Mouse (Mus musculus) hindbrain, embryonic 10.5 days (tissue): Measurements from ENCODE around the gene Unc5a. TPM values are rescaled to one million over a fixed set of nuclear protein-coding genes. Genes with fewer than 3 reads are reported as not detected.

Experiments
- DNase-seq: peaks from one replicate; pipeline ENCODE4 v3.0.0-alpha.2; 2017; ENCODE audit warnings: low spot score
- H3K27ac ChIP-seq: fragments of 300-500 bp; sonication (generic); 2 replicates; pipeline ENCODE4 v1.5.1; 2016; ENCODE audit warnings: mild to moderate bottlenecking, moderate library complexity
- H3K27me3 ChIP-seq: fragments of 300-500 bp; sonication (generic); 2 replicates; pipeline ENCODE4 v1.6.1; 2016; ENCODE audit warnings: mild to moderate bottlenecking; ENCODE audit not compliant: poor library complexity, insufficient read depth, severe bottlenecking
- H3K36me3 ChIP-seq: fragments of 300-500 bp; sonication (generic); 2 replicates; pipeline ENCODE4 v1.6.1; 2016; ENCODE audit warnings: mild to moderate bottlenecking, moderate library complexity
- H3K4me1 ChIP-seq: fragments of 300-500 bp; sonication (generic); replicated peaks from 2 replicates; pipeline ENCODE4 v1.6.1; 2016; ENCODE audit warnings: mild to moderate bottlenecking
- H3K4me3 ChIP-seq: fragments of 300-500 bp; sonication (generic); 2 replicates; pipeline ENCODE4 v1.5.1; 2016; ENCODE audit warnings: mild to moderate bottlenecking, moderate library complexity
- H3K9me3 ChIP-seq: fragments of 300-500 bp; sonication (generic); 2 replicates; pipeline ENCODE4 v1.6.1; 2016; ENCODE audit warnings: mild to moderate bottlenecking, moderate library complexity
- WGBS: fragments of 180-500 bp; shearing (Covaris S2); methylation state at CpG from one replicate; pipeline ENCODE4 v1.1.7; 2016; 5-methylcytosine and 5-hydroxymethylcytosine counted together
- polyA plus RNA-seq: library from polyadenylated mRNA; unstranded; fragments of >200 nt; fragmentation: Nextera tagmentation; extraction: Ambion mirVana; gene quantifications from 2 replicates; pipeline ENCODE4 v1.2.1, GENCODE M21; 2016

The Unc5a gene
- polyA plus RNA-seq, 1 experiment from 2014 or later: 4.4 TPM

GRCm38 (mm10) chr13:55013702-55014344 is 64.6 kb downstream of the Unc5a start:
- peaks cover 57% of the 10 kb centered on the region for H3K4me1 ChIP-seq
- H3K4me3 ChIP-seq: no peak overlapping the region
- DNase-seq: peak; percentile 60
- H3K9me3 ChIP-seq: no peaks in the 10 kb centered on the region
- H3K27me3 ChIP-seq: peaks cover 85% of the 10 kb centered on the region
- no peak overlapping the region for H3K27ac ChIP-seq
- 11% methylated on average over 9 of the region's 9 CpGs for WGBS
- H3K36me3 ChIP-seq: no peaks in the 10 kb centered on the region

- peaks cover 84% of the 10 kb centered on the region for H3K27me3 ChIP-seq
- no peaks in the 10 kb centered on the region for H3K9me3 ChIP-seq
- no peak for DNase-seq
- no peak overlapping the region for H3K4me3 ChIP-seq
- H3K27ac ChIP-seq: 0 out of 2 replicates have a peak overlapping the region, but pooled peaks have one; percentile 12
- peaks cover 53% of the 10 kb centered on the region for H3K4me1 ChIP-seq
- H3K36me3 ChIP-seq: no peaks in the 10 kb centered on the region
- 44% methylated on average over 9 of the region's 9 CpGs for WGBS
Observed at GRCm38 (mm10) chr13:55014451-55014850, 65.2 kb downstream of the Unc5a start.

GRCm38 (mm10) chr13:55017154-55017897 is 68.1 kb downstream of the Unc5a start:
- H3K36me3 ChIP-seq: no peaks in the 10 kb centered on the region
- no peak overlapping the region for H3K27ac ChIP-seq
- WGBS: 88% methylated on average over 12 of the region's 12 CpGs
- no peaks in the 10 kb centered on the region for H3K9me3 ChIP-seq
- DNase-seq: no peak
- H3K4me3 ChIP-seq: no peak overlapping the region
- peaks cover 62% of the 10 kb centered on the region for H3K27me3 ChIP-seq
- peaks cover 46% of the 10 kb centered on the region for H3K4me1 ChIP-seq

DNA sequence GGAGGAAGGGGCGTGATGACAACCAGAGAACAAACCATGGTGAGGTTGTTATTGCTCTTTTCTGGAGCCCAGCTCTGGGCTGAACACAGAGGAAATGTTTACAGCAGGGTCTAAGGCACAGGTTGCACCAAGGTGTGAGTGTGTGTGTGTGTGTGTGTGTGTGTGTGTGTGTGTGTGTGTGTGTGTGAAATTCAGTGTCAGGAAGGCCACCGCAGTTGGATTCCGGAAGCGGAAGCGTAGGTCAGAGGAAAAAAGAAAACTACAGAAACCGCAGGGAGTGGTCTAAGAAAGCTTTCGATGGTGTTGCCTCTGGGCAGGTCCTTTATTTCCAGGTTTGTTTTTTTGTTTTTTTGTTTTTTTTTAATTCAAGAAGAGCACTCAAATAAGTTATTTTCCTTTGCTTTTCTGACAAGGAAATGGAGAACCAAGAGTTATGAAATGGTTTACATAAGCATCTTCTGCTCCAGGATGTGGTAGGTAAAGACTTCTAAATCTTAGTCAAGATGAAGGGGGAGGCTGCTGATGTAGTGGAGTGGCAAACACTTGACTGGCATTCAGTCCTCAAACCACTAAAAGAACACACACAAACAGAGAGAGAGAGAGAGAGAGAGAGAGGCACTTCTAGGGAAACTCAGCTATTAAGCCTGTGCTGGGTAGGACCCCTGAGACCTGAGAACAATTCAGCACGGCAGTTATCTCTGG is 68.8 kb downstream of the Unc5a start:
- Histone ChIP-seq H3K4me1 (peaks cover 45% of the 10 kb centered on the region), H3K4me3 (no peak overlapping the region), H3K36me3 (no peaks in the 10 kb centered on the region), H3K27me3 (peaks cover 54% of the 10 kb centered on the region), H3K9me3 (no peaks in the 10 kb centered on the region), H3K27ac (no peak overlapping the region)
- no peak for DNase-seq
- 81% methylated on average over 8 of the region's 8 CpGs for WGBS

DNA sequence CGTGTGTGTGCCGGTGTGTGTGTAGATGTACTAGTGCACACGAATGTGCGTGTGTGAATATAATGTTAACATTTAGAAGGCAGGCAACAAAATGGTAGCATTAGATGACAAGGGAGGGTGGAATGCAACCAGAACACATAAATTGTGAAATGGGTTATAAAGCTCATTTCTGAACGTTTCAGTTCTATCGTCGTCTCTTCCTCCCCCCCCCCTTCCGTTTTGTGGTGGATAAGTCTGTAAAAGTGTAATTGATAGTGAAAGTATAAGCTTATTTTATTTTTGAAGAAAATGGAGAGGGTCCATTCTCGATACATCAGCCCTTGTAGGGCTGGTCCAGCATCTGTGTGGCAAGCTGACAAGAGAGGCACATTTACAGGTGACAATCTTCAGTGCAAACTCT is 69.5 kb downstream of the Unc5a start:
- Histone ChIP-seq H3K27ac (no peak overlapping the region), H3K27me3 (peaks cover 49% of the 10 kb centered on the region), H3K9me3 (no peaks in the 10 kb centered on the region), H3K4me1 (peaks cover 41% of the 10 kb centered on the region), H3K36me3 (no peaks in the 10 kb centered on the region), H3K4me3 (no peak overlapping the region)
- no peak for DNase-seq
- 89% methylated on average over 9 of the region's 9 CpGs for WGBS

GRCm38 (mm10) chr13:55019181-55019580 is 70.0 kb downstream of the Unc5a start:
- WGBS: 64% methylated on average over 3 of the region's 3 CpGs
- DNase-seq: no peak
- Histone ChIP-seq H3K9me3 (no peaks in the 10 kb centered on the region), H3K27me3 (peaks cover 45% of the 10 kb centered on the region), H3K27ac (no peak overlapping the region), H3K36me3 (no peaks in the 10 kb centered on the region), H3K4me3 (no peak overlapping the region), H3K4me1 (peaks cover 37% of the 10 kb centered on the region)

DNA sequence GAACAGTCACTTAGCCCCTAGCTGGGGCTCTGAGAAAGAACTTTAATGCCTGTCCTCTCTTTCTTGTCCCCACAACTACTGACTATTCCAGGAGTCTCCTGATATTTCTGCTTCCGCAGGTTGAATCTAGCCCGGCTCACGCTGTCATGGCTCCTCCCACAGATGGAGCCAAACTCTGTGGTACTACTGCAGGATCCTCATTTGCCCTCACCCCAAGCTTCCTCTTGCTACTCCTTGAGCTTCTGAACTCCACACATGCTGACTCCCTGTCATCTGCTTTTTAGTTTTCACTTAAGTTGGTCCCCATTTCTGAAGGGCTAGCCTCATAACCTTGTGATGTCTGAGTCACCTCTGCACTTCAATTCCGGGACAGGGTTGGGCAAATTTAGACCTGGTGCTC is 70.8 kb downstream of the Unc5a start:
- Histone ChIP-seq H3K4me3 (no peak overlapping the region), H3K36me3 (no peaks in the 10 kb centered on the region), H3K27me3 (peaks cover 37% of the 10 kb centered on the region), H3K9me3 (no peaks in the 10 kb centered on the region), H3K4me1 (peaks cover 28% of the 10 kb centered on the region), H3K27ac (no peak overlapping the region)
- WGBS: 93% methylated on average over 4 of the region's 4 CpGs
- no peak for DNase-seq

DNA sequence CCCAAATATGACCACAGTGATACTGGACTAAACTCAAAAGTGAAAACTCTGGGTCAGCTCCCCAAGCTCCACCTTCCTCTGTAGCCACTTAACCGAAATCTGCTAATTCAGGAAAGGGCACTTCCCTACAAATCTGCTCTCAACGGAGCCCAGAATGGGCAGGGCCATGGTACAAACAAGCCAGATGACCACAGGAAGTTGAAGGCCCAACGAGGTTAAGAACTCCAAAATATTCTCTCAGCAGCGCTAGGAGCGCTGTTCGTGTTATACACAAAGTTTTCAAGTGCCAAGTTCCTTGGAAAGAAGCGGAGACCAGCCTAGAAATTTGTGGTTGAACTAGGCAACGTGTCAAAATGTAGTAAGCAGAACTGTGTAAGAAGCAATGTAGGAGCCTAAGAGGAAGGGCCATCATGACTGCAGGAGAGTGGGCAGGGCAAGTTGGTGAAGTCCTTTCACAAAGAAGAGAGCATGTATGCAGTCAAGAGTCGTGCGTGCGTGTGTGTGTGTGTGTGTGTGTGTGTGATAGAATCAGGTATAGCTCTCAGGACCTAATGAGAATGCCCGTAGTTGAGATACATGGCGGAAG is 72.1 kb downstream of the Unc5a start, which contains the start of gene Hk3:
Gene Hk3 (minus strand): TSS at position 192 of the 586 bp plus-strand sequence.
- Histone ChIP-seq H3K4me3 (no peak within 1 kb of the TSS), H3K36me3 (peaks cover 7% of the 10 kb centered on the region), H3K27me3 (peaks cover 24% of the 10 kb centered on the region), H3K9me3 (no peaks in the 10 kb centered on the region), H3K27ac (no peak within 1 kb of the TSS), H3K4me1 (peaks cover 22% of the 10 kb centered on the region)
- 89% methylated on average over 13 of the region's 13 CpGs for WGBS
- DNase-seq: no peak

- Histone ChIP-seq H3K27me3 (peaks cover 17% of the 10 kb centered on the region), H3K27ac (no peak overlapping the region), H3K9me3 (no peaks in the 10 kb centered on the region), H3K4me1 (peaks cover 16% of the 10 kb centered on the region), H3K36me3 (peaks cover 9% of the 10 kb centered on the region), H3K4me3 (no peak overlapping the region)
- 49% methylated on average over 4 of the region's 4 CpGs for WGBS
- no peak for DNase-seq
Observed at GRCm38 (mm10) chr13:55022256-55022655, 73.0 kb downstream of the Unc5a start.

DNA sequence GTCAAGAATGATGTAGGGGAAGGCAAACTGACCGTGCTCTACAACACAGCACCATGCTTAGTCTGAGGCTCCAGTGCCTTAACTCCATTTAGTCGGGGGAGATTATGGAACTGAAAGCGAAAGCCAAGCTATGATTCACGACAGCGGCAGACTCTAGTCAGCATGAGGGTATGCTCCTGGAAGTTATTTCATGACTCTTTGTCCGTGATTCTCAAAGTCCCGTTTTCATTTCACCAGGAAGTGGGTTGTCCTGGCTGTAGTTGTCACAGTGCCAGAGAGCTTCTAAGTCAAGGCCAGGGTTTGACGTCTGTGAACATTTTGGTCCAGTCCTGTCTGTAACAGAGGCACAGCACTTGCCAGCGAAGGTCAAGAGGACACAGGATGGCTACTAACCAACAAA is 73.5 kb downstream of the Unc5a start:
- DNase-seq: no peak
- Histone ChIP-seq H3K27ac (no peak overlapping the region), H3K36me3 (peaks cover 11% of the 10 kb centered on the region), H3K9me3 (no peaks in the 10 kb centered on the region), H3K27me3 (0 out of 2 replicates have a peak, but pooled peaks cover 14% of the 10 kb centered on the region), H3K4me1 (peaks cover 16% of the 10 kb centered on the region), H3K4me3 (no peak overlapping the region)
- whole genome bisulfite sequencing: 87% methylated on average over 9 of the region's 9 CpGs

DNA sequence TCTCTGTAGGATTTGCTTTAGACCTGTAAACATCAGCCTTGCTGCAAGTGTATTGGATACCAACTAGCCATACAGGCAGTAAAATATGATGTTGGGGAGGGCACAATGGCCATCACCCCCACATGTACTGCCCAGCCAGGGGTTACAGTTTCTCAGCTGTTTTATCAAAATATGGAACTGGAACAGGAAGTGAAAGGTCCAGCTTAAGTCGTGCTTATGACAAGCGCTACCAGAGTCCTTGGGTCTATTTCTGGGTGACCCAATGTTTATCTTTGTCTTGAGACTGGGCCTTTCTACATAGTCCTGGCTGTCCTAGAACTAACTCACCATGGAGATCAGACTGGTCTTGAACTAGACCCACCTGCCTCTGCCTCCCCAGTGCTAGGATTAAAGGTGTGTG is 75.0 kb downstream of the Unc5a start:
- Histone ChIP-seq H3K4me1 (peaks cover 16% of the 10 kb centered on the region), H3K9me3 (no peaks in the 10 kb centered on the region), H3K4me3 (no peak overlapping the region), H3K27me3 (0 out of 2 replicates have a peak, but pooled peaks cover 9% of the 10 kb centered on the region), H3K27ac (no peak overlapping the region), H3K36me3 (peaks cover 24% of the 10 kb centered on the region)
- DNase-seq: no peak
- 95% methylated on average over 2 of the region's 2 CpGs for WGBS

DNA sequence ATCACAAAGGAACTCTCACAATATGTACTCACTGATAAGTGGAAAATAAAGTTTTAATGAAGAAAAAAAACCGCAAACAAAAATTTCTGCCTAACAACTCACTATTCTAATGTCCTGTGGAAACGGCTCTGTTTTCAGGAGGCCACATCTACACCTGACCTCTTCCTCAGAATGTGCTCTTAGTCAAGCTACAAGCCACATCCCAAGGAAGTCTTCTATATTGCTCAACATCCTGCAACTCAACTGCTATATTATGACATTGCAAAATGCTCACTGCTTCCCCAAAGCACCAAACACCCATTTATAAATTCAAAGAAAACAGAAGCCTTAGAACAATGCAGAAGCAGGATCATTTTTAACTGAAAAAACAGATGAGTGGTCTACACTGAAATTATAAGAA is 90.8 kb downstream of the Unc5a start:
- Histone ChIP-seq H3K27ac (no peak overlapping the region), H3K27me3 (no peaks in the 10 kb centered on the region), H3K4me3 (no peak overlapping the region), H3K4me1 (no peaks in the 10 kb centered on the region), H3K36me3 (peaks cover 10% of the 10 kb centered on the region), H3K9me3 (no peaks in the 10 kb centered on the region)
- whole genome bisulfite sequencing: 95% methylated on average over 2 of the region's 2 CpGs
- no peak for DNase-seq
